Mouse (Mus musculus): Measurements from ENCODE around the gene Lmcd1. TPM values are rescaled to one million over a fixed set of nuclear protein-coding genes. Genes with fewer than 3 reads are reported as not detected.

The Lmcd1 gene
- total and polyA plus RNA-seq, 3 experiments = not detected

DNA sequence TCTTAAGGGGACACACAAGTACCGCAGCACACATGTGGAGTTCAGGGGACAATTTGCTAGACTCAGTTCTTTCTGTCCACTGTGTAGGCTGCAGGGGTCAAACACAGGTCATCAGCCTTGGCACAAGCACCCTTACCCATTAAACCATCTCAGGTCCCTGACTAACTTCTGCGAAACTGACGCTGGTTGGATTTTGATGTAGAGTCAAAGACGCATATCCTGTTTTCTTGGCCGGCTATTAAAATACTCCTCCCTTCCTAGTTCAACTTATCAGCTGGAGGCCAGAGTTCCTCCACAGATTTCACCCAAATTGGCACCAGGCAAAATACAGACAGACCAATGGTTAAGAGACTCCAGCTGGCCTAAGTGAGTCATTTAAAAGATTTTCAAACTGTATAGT, 54.2 kb downstream of the Lmcd1 start:
- H3K36me3 ChIP-seq (ENCODE audit: control insufficient read depth in 1 of 2, insufficient read depth in 2 of 2, low read length in 2 of 2) = no peaks in the 10 kb centered on the region
- no peaks in the 10 kb centered on the region for H3K9me3 ChIP-seq (replicated peaks; ENCODE audit: insufficient read depth, low read length)
- no peaks in the 10 kb centered on the region for H3K4me1 ChIP-seq (ENCODE audit: control insufficient read depth in 1 of 2, insufficient read depth in 2 of 2, low read length in 2 of 2)
- no peak overlapping the region for H3K4me3 ChIP-seq (ENCODE audit: control insufficient read depth in 1 of 2, insufficient read depth in 1 of 2, low read depth in 2 of 2, low read length in 2 of 2)
- H3K27me3 ChIP-seq (ENCODE audit: control insufficient read depth in 1 of 2, insufficient read depth in 2 of 2, low read length in 2 of 2) = no peaks in the 10 kb centered on the region
- TF ChIP-seq MEF2A (IDR thresholded peaks at IDR 0.05; ENCODE audit: extremely low read depth, insufficient replicate concordance, low read depth, low read length, poor library complexity, severe bottlenecking) (no peak), MAZ (IDR thresholded peaks at IDR 0.05; ENCODE audit: low read depth, low read length) (no peak), BHLHE40 (IDR thresholded peaks at IDR 0.05; ENCODE audit: borderline replicate concordance, low read depth, low read length) (no peak), NELFE (IDR thresholded peaks at IDR 0.05; ENCODE audit: low read depth, low read length) (no peak), USF2 (IDR thresholded peaks at IDR 0.05; ENCODE audit: borderline replicate concordance in 1 of 2, insufficient read depth in 1 of 2, low read depth in 1 of 2, low read length in 2 of 2) (no peak), RCOR1 (IDR thresholded peaks at IDR 0.05; ENCODE audit: low read depth, low read length) (no peak), SIN3A (IDR thresholded peaks at IDR 0.05; ENCODE audit: low read length) (no peak), SMC3 (IDR thresholded peaks at IDR 0.05; ENCODE audit: low read depth, low read length) (no peak), MXI1 (IDR thresholded peaks at IDR 0.05; ENCODE audit: low read depth, low read length) (no peak), TCF12 (IDR thresholded peaks at IDR 0.05; ENCODE audit: low read depth, low read length) (no peak), ETS1 (IDR thresholded peaks at IDR 0.05; ENCODE audit: low read depth, low read length) (no peak), MYC (IDR thresholded peaks at IDR 0.05; ENCODE audit: low read depth, low read length) (no peak), NRF1 (IDR thresholded peaks at IDR 0.05; ENCODE audit: insufficient read depth, low read depth, low read length, poor library complexity, severe bottlenecking) (no peak), CHD1 (IDR thresholded peaks at IDR 0.05; ENCODE audit: low read depth, low read length) (no peak), ZKSCAN1 (IDR thresholded peaks at IDR 0.05; ENCODE audit: low read depth, low read length) (no peak), ZNF384 (IDR thresholded peaks at IDR 0.05; ENCODE audit: low read depth, low read length) (no peak), TAL1 (IDR thresholded peaks at IDR 0.05; ENCODE audit: low read length) (no peak), CTCF (IDR thresholded peaks at IDR 0.05 in 2 of 3, conservative IDR thresholded peaks at IDR 0.05 in 1 of 3; ENCODE audit: control insufficient read depth in 1 of 3, insufficient read depth in 1 of 3, low read depth in 2 of 3, low read length in 3 of 3, poor library complexity in 1 of 3, severe bottlenecking in 1 of 3) (no peak), MAX (IDR thresholded peaks at IDR 0.05; ENCODE audit: low read length) (no peak)
- DNase-seq (ENCODE audit: low read depth, low spot score) = no peak
- H3K79me2 ChIP-seq (ENCODE audit: control insufficient read depth, insufficient read depth, low read length, poor library complexity) = no peaks in the 10 kb centered on the region
- H3K27ac ChIP-seq (ENCODE audit: control insufficient read depth, low read depth, low read length) = no peak overlapping the region
- no peak overlapping the region for H3K9ac ChIP-seq (ENCODE audit: control insufficient read depth, low read depth, low read length, poor library complexity, severe bottlenecking)

DNA sequence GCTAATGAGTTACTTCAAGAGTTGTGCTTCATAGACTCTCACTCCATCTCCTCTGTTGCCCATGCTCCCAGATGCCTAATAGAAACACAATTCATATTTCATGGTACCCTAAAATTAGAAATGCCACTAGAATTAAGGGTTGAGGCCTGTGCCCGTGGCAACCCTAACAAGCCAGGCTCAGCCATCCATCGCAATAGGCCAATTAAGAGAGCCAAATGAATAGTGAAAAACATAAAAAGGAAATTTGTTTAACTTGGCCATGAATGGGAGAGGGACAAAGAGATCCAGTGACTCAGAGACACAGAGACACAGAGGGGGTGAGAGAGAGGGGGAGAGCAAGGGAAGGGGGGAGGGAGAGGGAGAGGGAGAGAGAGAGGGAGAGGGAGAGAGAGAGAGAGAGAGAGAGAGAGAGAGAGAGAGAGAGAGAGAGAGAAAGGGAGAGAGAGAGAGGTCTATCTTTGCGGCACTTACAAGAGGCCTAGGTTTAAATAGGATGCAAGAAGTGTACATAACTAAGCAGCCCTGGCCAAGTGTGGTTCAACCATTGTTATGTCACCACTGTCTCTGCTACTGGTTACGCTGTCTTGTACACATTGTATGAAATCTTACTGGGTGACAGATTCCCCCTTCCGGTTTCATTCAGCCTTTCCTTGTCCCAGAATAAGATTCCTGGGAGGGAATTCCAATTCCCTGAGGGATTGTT, 57.1 kb downstream of the Lmcd1 start:
- Histone ChIP-seq H3K9ac (ENCODE audit: control insufficient read depth, low read depth, low read length, poor library complexity, severe bottlenecking) (no peak overlapping the region), H3K27me3 (ENCODE audit: control insufficient read depth in 1 of 2, insufficient read depth in 2 of 2, low read length in 2 of 2) (no peaks in the 10 kb centered on the region), H3K79me2 (ENCODE audit: control insufficient read depth, insufficient read depth, low read length, poor library complexity) (no peaks in the 10 kb centered on the region), H3K4me3 (ENCODE audit: control insufficient read depth in 1 of 2, insufficient read depth in 1 of 2, low read depth in 2 of 2, low read length in 2 of 2) (no peak overlapping the region), H3K4me1 (ENCODE audit: control insufficient read depth in 1 of 2, insufficient read depth in 2 of 2, low read length in 2 of 2) (no peaks in the 10 kb centered on the region), H3K36me3 (ENCODE audit: control insufficient read depth in 1 of 2, insufficient read depth in 2 of 2, low read length in 2 of 2) (no peaks in the 10 kb centered on the region), H3K27ac (ENCODE audit: control insufficient read depth, low read depth, low read length) (no peak overlapping the region), H3K9me3 (replicated peaks; ENCODE audit: insufficient read depth, low read length) (no peaks in the 10 kb centered on the region)
- DNase-seq (ENCODE audit: low read depth, low spot score) = no peak
- no peak for TF ChIP-seq TAL1 (IDR thresholded peaks at IDR 0.05; ENCODE audit: low read length)
- TF ChIP-seq TBP (IDR thresholded peaks at IDR 0.05; ENCODE audit: low read depth, low read length) = no peak
- TF ChIP-seq MYC (IDR thresholded peaks at IDR 0.05; ENCODE audit: low read depth, low read length) = no peak
- TF ChIP-seq ZKSCAN1 (IDR thresholded peaks at IDR 0.05; ENCODE audit: low read depth, low read length) = no peak

Measured in MEL (cell line).